Mouse (Mus musculus): ENCODE measurements around the gene Atp7a. TPM values are rescaled to one million over a fixed set of nuclear protein-coding genes. Genes with fewer than 3 reads are reported as not detected.

Atp7a gene
- polyA plus RNA-seq, 1 experiment from 2014 or later: 39.3 TPM

DNA sequence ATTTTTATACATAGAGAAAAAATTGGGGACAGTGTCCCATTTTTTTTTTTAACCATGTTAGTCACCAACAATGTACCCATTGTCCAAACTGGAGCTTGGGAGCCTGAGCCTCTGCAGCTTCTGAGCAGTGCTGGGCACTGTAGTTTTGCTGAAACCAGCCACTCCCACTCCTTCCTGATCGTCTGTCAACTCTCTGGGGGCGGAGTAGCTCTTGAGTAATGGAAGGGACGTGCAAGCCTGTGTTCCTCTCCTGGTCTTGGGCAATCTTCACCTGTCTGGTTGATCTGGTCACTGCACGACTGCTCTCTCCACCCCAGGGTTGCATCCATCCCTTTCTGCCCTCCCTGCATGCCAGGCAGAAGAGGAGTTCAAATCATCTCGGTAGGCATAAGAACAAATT, 136.9 kb downstream of the Atp7a start:
- Histone ChIP-seq H3K9ac (replicated peaks; ENCODE audit: low read depth, low read length) (no peak overlapping the region), H3K27ac (ENCODE audit: low read length) (no peak overlapping the region), H3K4me1 (ENCODE audit: control insufficient read depth, insufficient read depth, low read length) (no peaks in the 10 kb centered on the region), H3K9me3 (ENCODE audit: control insufficient read depth, low read depth, low read length) (no peaks in the 10 kb centered on the region), H3K36me3 (ENCODE audit: control insufficient read depth, insufficient read depth, low read length) (no peaks in the 10 kb centered on the region), H3K4me2 (replicated peaks; ENCODE audit: low read depth, low read length) (no peak overlapping the region), H3K4me3 (ENCODE audit: low read depth, low read length) (no peak overlapping the region), H3K27me3 (ENCODE audit: control insufficient read depth, insufficient read depth, low read length) (no peaks in the 10 kb centered on the region)
- no peak for ATAC-seq (ENCODE audit: insufficient number of reproducible peaks, insufficient read depth, low FRiP score, low read depth)
- WGBS: 47% methylated on average over 5 of the region's 5 CpGs

DNA sequence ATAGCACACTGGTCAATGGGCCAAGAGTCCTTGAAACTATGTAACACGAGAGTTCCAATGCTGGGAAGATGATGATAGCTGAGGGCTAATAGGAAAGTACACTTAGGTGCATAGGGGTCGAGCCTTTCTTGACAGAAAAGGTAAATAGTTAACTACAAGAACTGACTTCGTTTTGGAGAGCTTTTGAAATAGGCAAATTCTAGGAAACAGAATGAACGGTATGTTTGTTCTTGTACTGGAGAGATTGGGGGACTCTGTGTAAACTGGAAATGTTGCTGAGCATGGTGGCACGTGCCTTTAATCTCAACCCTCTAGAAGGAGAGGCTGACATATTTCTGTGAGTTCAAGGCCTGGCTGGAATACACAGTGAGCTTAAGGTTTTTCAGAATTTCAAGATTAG, 137.5 kb downstream of the Atp7a start:
- H3K4me3 ChIP-seq (ENCODE audit: low read depth, low read length): no peak overlapping the region
- no peak overlapping the region for H3K9ac ChIP-seq (replicated peaks; ENCODE audit: low read depth, low read length)
- H3K4me2 ChIP-seq (replicated peaks; ENCODE audit: low read depth, low read length): no peak overlapping the region
- H3K4me1 ChIP-seq (ENCODE audit: control insufficient read depth, insufficient read depth, low read length): no peaks in the 10 kb centered on the region
- no peak for ATAC-seq (ENCODE audit: insufficient number of reproducible peaks, insufficient read depth, low FRiP score, low read depth)
- 56% methylated on average over 5 of the region's 5 CpGs for WGBS
- H3K27me3 ChIP-seq (ENCODE audit: control insufficient read depth, insufficient read depth, low read length): no peaks in the 10 kb centered on the region
- H3K36me3 ChIP-seq (ENCODE audit: control insufficient read depth, insufficient read depth, low read length): no peaks in the 10 kb centered on the region
- H3K27ac ChIP-seq (ENCODE audit: low read length): no peak overlapping the region
- no peaks in the 10 kb centered on the region for H3K9me3 ChIP-seq (ENCODE audit: control insufficient read depth, low read depth, low read length)

DNA sequence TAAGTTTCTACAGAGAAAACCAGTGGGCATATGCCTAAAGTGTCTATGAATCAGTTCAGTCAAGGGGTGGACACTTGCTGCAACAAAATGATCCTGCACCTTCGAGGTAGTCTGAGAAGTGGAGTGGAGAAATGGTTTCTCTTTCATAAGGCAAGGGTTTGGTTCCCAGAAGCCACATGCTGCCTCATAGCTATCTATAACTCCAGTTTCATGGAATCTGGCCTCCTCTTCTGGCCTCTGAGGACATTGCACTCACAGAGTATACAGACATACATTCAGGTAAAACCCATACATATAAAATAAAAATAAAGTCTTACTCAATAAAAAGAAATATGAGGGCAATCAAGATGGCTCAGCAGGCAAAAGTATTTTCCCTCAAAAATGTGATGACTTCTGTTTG, 138.0 kb downstream of the Atp7a start:
- Histone ChIP-seq H3K4me3 (ENCODE audit: low read depth, low read length) (no peak overlapping the region), H3K27me3 (ENCODE audit: control insufficient read depth, insufficient read depth, low read length) (no peaks in the 10 kb centered on the region), H3K36me3 (ENCODE audit: control insufficient read depth, insufficient read depth, low read length) (no peaks in the 10 kb centered on the region), H3K9me3 (ENCODE audit: control insufficient read depth, low read depth, low read length) (no peaks in the 10 kb centered on the region), H3K27ac (ENCODE audit: low read length) (no peak overlapping the region), H3K4me1 (ENCODE audit: control insufficient read depth, insufficient read depth, low read length) (no peaks in the 10 kb centered on the region), H3K4me2 (replicated peaks; ENCODE audit: low read depth, low read length) (no peak overlapping the region), H3K9ac (replicated peaks; ENCODE audit: low read depth, low read length) (no peak overlapping the region)
- WGBS: 82% methylated on average over 1 of the region's 1 CpGs
- ATAC-seq (ENCODE audit: insufficient number of reproducible peaks, insufficient read depth, low FRiP score, low read depth): no peak

GRCm38 (mm10) chrX:106171106-106171852, 144.2 kb downstream of the Atp7a start:
- peak; percentile 67; the same call in 1 of the 2 replicates for ATAC-seq (ENCODE audit: insufficient number of reproducible peaks, insufficient read depth, low FRiP score, low read depth)
- Histone ChIP-seq H3K4me3 (ENCODE audit: low read depth, low read length) (peak overlapping the region; percentile 10), H3K36me3 (ENCODE audit: control insufficient read depth, insufficient read depth, low read length) (no peaks in the 10 kb centered on the region), H3K27me3 (ENCODE audit: control insufficient read depth, insufficient read depth, low read length) (no peaks in the 10 kb centered on the region), H3K4me1 (ENCODE audit: control insufficient read depth, insufficient read depth, low read length) (no peaks in the 10 kb centered on the region), H3K9me3 (ENCODE audit: control insufficient read depth, low read depth, low read length) (no peaks in the 10 kb centered on the region), H3K9ac (replicated peaks; ENCODE audit: low read depth, low read length) (no peak overlapping the region), H3K4me2 (replicated peaks; ENCODE audit: low read depth, low read length) (peak overlapping the region; percentile 35), H3K27ac (ENCODE audit: low read length) (no peak overlapping the region)
- 34% methylated on average over 18 of the region's 18 CpGs for WGBS

DNA sequence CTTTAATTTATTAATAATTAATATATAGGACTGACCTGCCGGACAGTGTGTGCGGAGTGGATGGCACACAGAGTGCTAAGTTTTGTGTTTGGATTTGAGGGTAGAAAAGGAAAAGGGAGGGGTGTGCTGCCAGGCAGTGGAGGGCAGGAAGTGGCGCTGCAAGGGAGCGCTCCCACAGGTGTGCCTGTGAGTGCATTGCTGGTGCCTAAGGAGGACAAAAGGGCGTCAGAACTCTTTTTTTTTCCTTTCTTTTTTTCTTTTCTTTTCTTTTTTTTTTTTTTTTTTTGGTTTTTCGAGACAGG, 144.7 kb downstream of the Atp7a start:
- ATAC-seq (ENCODE audit: insufficient number of reproducible peaks, insufficient read depth, low FRiP score, low read depth): no peak
- Histone ChIP-seq H3K36me3 (ENCODE audit: control insufficient read depth, insufficient read depth, low read length) (no peaks in the 10 kb centered on the region), H3K27ac (ENCODE audit: low read length) (no peak overlapping the region), H3K4me2 (replicated peaks; ENCODE audit: low read depth, low read length) (peak overlapping the region; percentile 35), H3K9me3 (ENCODE audit: control insufficient read depth, low read depth, low read length) (no peaks in the 10 kb centered on the region), H3K4me3 (ENCODE audit: low read depth, low read length) (peak overlapping the region; percentile 10), H3K4me1 (ENCODE audit: control insufficient read depth, insufficient read depth, low read length) (no peaks in the 10 kb centered on the region), H3K27me3 (ENCODE audit: control insufficient read depth, insufficient read depth, low read length) (no peaks in the 10 kb centered on the region), H3K9ac (replicated peaks; ENCODE audit: low read depth, low read length) (no peak overlapping the region)
- 67% methylated on average over 5 of the region's 6 CpGs for WGBS

Other genes starting within 250 kb of the Atp7a start
- 223 and 224 TPM in 2 replicates for gene Atrx, start 97.9 kb upstream of the Atp7a start, polyA plus RNA-seq (2014; fragmentation: Nextera tagmentation; extraction: Ambion mirVana)
- 68.6 and 73.6 TPM in 2 replicates for gene Magt1, start 15.4 kb upstream of the Atp7a start, polyA plus RNA-seq (2014; fragmentation: Nextera tagmentation; extraction: Ambion mirVana)
- 392 and 401 TPM in 2 replicates for gene Cox7b, start 11.6 kb upstream of the Atp7a start, polyA plus RNA-seq (2014; fragmentation: Nextera tagmentation; extraction: Ambion mirVana)
- gene Tlr13, start 115.9 kb downstream of the Atp7a start, polyA plus RNA-seq (2014; fragmentation: Nextera tagmentation; extraction: Ambion mirVana): 0.65 and 1.4 TPM in 2 replicates
- gene Pgk1, start 159.8 kb downstream of the Atp7a start, polyA plus RNA-seq (2014; fragmentation: Nextera tagmentation; extraction: Ambion mirVana): 345 and 357 TPM in 2 replicates
- gene Taf9b, start 193.9 kb downstream of the Atp7a start, polyA plus RNA-seq (2014; fragmentation: Nextera tagmentation; extraction: Ambion mirVana): 13.7 and 15.0 TPM in 2 replicates
- gene Fnd3c2, start 228.1 kb downstream of the Atp7a start, polyA plus RNA-seq (2014; fragmentation: Nextera tagmentation; extraction: Ambion mirVana): not detected in 2 replicates

Data from stomach, embryonic 14.5 days (tissue).